Mouse (Mus musculus) brown adipose tissue, adult 24 weeks (tissue): ENCODE measurements around the gene Birc7. TPM values are rescaled to one million over a fixed set of nuclear protein-coding genes. Genes with fewer than 3 reads are reported as not detected.

Experiments used
- polyA plus RNA-seq: library from polyadenylated mRNA; stranded (reverse); fragments of >200 nt; gene quantifications from 2 replicates; pipeline ENCODE4 v1.2.4, GENCODE M21; 2012; ENCODE audit not compliant: missing spikeins, insufficient read depth, insufficient read length

Birc7 gene
- polyA plus RNA-seq, 1 experiment = not detected

Other genes starting within 250 kb of the Birc7 start
- gene Dido1, start 219.0 kb upstream of the Birc7 start, polyA plus RNA-seq = 13.6 and 15.3 TPM in 2 replicates
- gene Gid8, start 218.9 kb upstream of the Birc7 start, polyA plus RNA-seq = 40.1 and 72.7 TPM in 2 replicates
- gene Slc17a9, start 203.8 kb upstream of the Birc7 start, polyA plus RNA-seq = not detected in 2 replicates
- gene Bhlhe23, start 152.1 kb upstream of the Birc7 start, polyA plus RNA-seq = not detected in 2 replicates
- gene Ythdf1, start 8.1 kb upstream of the Birc7 start, polyA plus RNA-seq = 17.6 and 25.7 TPM in 2 replicates
- gene Nkain4, start 25.7 kb downstream of the Birc7 start, polyA plus RNA-seq = not detected in 2 replicates
- 8.2 and 12.5 TPM in 2 replicates for gene Arfgap1, start 38.2 kb downstream of the Birc7 start, polyA plus RNA-seq
- 0.88 and 1.1 TPM in 2 replicates for gene Col20a1, start 57.5 kb downstream of the Birc7 start, polyA plus RNA-seq
- gene Chrna4, start 114.5 kb downstream of the Birc7 start, polyA plus RNA-seq = not detected in 2 replicates
- gene Kcnq2, start 206.3 kb downstream of the Birc7 start, polyA plus RNA-seq = not detected in 2 replicates
- gene Eef1a2, start 228.0 kb downstream of the Birc7 start, polyA plus RNA-seq = 11.3 and 18.8 TPM in 2 replicates